Mouse (Mus musculus) lung, postnatal 0 days (tissue): Measurements from ENCODE around the gene Krt86. TPM values are rescaled to one million over a fixed set of nuclear protein-coding genes. Genes with fewer than 3 reads are reported as not detected.

Experiments
- ATAC-seq: fragments of 200-750 bp; cut with Nextera tagmentation; 2 replicates; pipeline ENCODE4 v1.8.0; 2017; ENCODE audit warnings: moderate library complexity
- DNase-seq: peaks from one replicate; pipeline ENCODE4 v3.0.0-alpha.2; 2016; ENCODE audit warnings: low spot score
- H3K27ac ChIP-seq: fragments of 300-500 bp; sonication (generic); 2 replicates; pipeline ENCODE4 v1.5.1; 2014; ENCODE audit warnings: antibody characterized with exemption, mild to moderate bottlenecking, low read length, mixed read lengths
- H3K27me3 ChIP-seq: fragments of 300-500 bp; sonication (generic); replicated peaks from 2 replicates; pipeline ENCODE4 v1.6.1; 2014; ENCODE audit warnings: low read length, mixed read lengths; ENCODE audit not compliant: insufficient read depth
- H3K36me3 ChIP-seq: fragments of 300-500 bp; sonication (generic); 2 replicates; pipeline ENCODE4 v1.6.1; 2014; ENCODE audit warnings: low read length, mixed read lengths; ENCODE audit not compliant: insufficient read depth
- H3K4me1 ChIP-seq: fragments of 300-500 bp; sonication (generic); 2 replicates; pipeline ENCODE4 v1.6.1; 2014; ENCODE audit warnings: antibody characterized with exemption, low read depth, low read length, mixed read lengths; ENCODE audit not compliant: insufficient read depth
- H3K4me2 ChIP-seq: fragments of 300-500 bp; sonication (generic); replicated peaks from 2 replicates; pipeline ENCODE4 v1.6.1; 2014; ENCODE audit warnings: low read depth, mild to moderate bottlenecking, low read length, moderate library complexity, mixed read lengths
- H3K4me3 ChIP-seq: fragments of 300-500 bp; sonication (generic); 2 replicates; pipeline ENCODE4 v1.5.1; 2014; ENCODE audit warnings: low read depth, low read length
- H3K9ac ChIP-seq: fragments of 300-500 bp; sonication (generic); replicated peaks from 2 replicates; pipeline ENCODE4 v1.6.1; 2014; ENCODE audit warnings: low read depth, mild to moderate bottlenecking
- H3K9me3 ChIP-seq: fragments of 300-500 bp; sonication (generic); 2 replicates; pipeline ENCODE4 v1.6.1; 2016; ENCODE audit warnings: low read length, mixed read lengths
- CTCF ChIP-seq: IDR thresholded peaks from 2 replicates; pipeline ENCODE4 v1.5.1; 2016; ENCODE audit warnings: antibody characterized with exemption, mild to moderate bottlenecking
- EP300 ChIP-seq: IDR thresholded peaks from 2 replicates; pipeline ENCODE4 v1.6.1; 2016; ENCODE audit warnings: antibody characterized with exemption, mild to moderate bottlenecking, control low read depth
- WGBS: fragments of 180-500 bp; shearing (Covaris S2); extraction: QIAGEN DNeasy Blood & Tissue Kit; methylation state at CpG from one replicate; pipeline ENCODE4 v1.1.7; 2014; 5-methylcytosine and 5-hydroxymethylcytosine counted together
- polyA plus RNA-seq: library from polyadenylated mRNA; unstranded; fragments of >200 nt; fragmentation: Nextera tagmentation; extraction: Ambion mirVana; gene quantifications from 2 replicates; pipeline ENCODE4 v1.2.1, GENCODE M21; 2015

Krt86 gene
- polyA plus RNA-seq, 1 experiment from 2014 or later: not detected

- H3K4me2 ChIP-seq: no peak overlapping the region
- no peak overlapping the region for H3K9ac ChIP-seq
- H3K36me3 ChIP-seq: no peaks in the 10 kb centered on the region
- WGBS: 74% methylated on average over 1 of the region's 1 CpGs
- no peaks in the 10 kb centered on the region for H3K27me3 ChIP-seq
- DNase-seq (no peak), ATAC-seq (no peak)
- no peak for TF ChIP-seq CTCF
- TF ChIP-seq EP300: no peak
- H3K4me3 ChIP-seq: no peak overlapping the region
- H3K4me1 ChIP-seq: no peaks in the 10 kb centered on the region
- no peaks in the 10 kb centered on the region for H3K9me3 ChIP-seq
- no peak overlapping the region for H3K27ac ChIP-seq
These were observed 11.7 kb downstream of the Krt86 start for GRCm38 (mm10) chr15:101484939-101485338.

GRCm38 (mm10) chr15:101485911-101486635, 12.8 kb downstream of the Krt86 start:
- Histone ChIP-seq H3K9me3 (no peaks in the 10 kb centered on the region), H3K36me3 (no peaks in the 10 kb centered on the region), H3K27ac (no peak overlapping the region), H3K4me2 (no peak overlapping the region), H3K9ac (no peak overlapping the region), H3K4me1 (no peaks in the 10 kb centered on the region), H3K4me3 (no peak overlapping the region), H3K27me3 (no peaks in the 10 kb centered on the region)
- DNase-seq (no peak), ATAC-seq (no peak)
- 72% methylated on average over 11 of the region's 11 CpGs for WGBS
- no peak for TF ChIP-seq EP300
- no peak for TF ChIP-seq CTCF

GRCm38 (mm10) chr15:101491431-101491830, 18.2 kb downstream of the Krt86 start, which contains the start of gene Krt83:
Gene Krt83, minus strand, starts transcription at chr15:101491512.
- Histone ChIP-seq H3K36me3 (no peaks in the 10 kb centered on the region), H3K27me3 (no peaks in the 10 kb centered on the region), H3K4me2 (no peak within 1 kb of the TSS), H3K9ac (no peak within 1 kb of the TSS), H3K27ac (no peak within 1 kb of the TSS), H3K4me3 (no peak within 1 kb of the TSS), H3K4me1 (peaks cover 3% of the 10 kb centered on the region; the same call in 1 of the 2 replicates), H3K9me3 (no peaks in the 10 kb centered on the region)
- 55% methylated on average over 6 of the region's 6 CpGs for WGBS
- TF ChIP-seq EP300 (no peak), CTCF (no peak)
- peak; percentile 31 for DNase-seq
- ATAC-seq: no peak

- H3K4me3 ChIP-seq: no peak overlapping the region
- H3K9ac ChIP-seq: no peak overlapping the region
- TF ChIP-seq EP300 (no peak), CTCF (no peak)
- no peaks in the 10 kb centered on the region for H3K27me3 ChIP-seq
- peaks cover 3% of the 10 kb centered on the region; the same call in 1 of the 2 replicates for H3K4me1 ChIP-seq
- no peaks in the 10 kb centered on the region for H3K36me3 ChIP-seq
- no peak overlapping the region for H3K27ac ChIP-seq
- 44% methylated on average over 8 of the region's 8 CpGs for WGBS
- ATAC-seq: no peak
- no peak overlapping the region for H3K4me2 ChIP-seq
- no peak for DNase-seq
- no peaks in the 10 kb centered on the region for H3K9me3 ChIP-seq
These were observed 19.4 kb downstream of the Krt86 start for GRCm38 (mm10) chr15:101492718-101493117.

GRCm38 (mm10) chr15:101493713-101494112, 20.4 kb downstream of the Krt86 start:
- Histone ChIP-seq H3K9ac (no peak overlapping the region), H3K4me2 (no peak overlapping the region)
- WGBS: 87% methylated on average over 6 of the region's 6 CpGs

GRCm38 (mm10) chr15:101494203-101494602, 20.9 kb downstream of the Krt86 start:
- Histone ChIP-seq H3K4me3 (no peak overlapping the region), H3K4me2 (no peak overlapping the region), H3K27ac (no peak overlapping the region), H3K36me3 (no peaks in the 10 kb centered on the region), H3K4me1 (peaks cover 3% of the 10 kb centered on the region; the same call in 1 of the 2 replicates), H3K27me3 (no peaks in the 10 kb centered on the region), H3K9ac (no peak overlapping the region), H3K9me3 (no peaks in the 10 kb centered on the region)
- DNase-seq: no peak
- TF ChIP-seq EP300: no peak
- TF ChIP-seq CTCF: no peak
- no peak for ATAC-seq
- 47% methylated on average over 1 of the region's 1 CpGs for WGBS

More at GRCm38 (mm10) chr15:101493713-101494112, 20.4 kb downstream of the Krt86 start:
- Histone ChIP-seq H3K36me3 (no peaks in the 10 kb centered on the region), H3K27me3 (no peaks in the 10 kb centered on the region), H3K4me3 (no peak overlapping the region), H3K27ac (no peak overlapping the region), H3K4me1 (peaks cover 3% of the 10 kb centered on the region; the same call in 1 of the 2 replicates), H3K9me3 (no peaks in the 10 kb centered on the region)
- DNase-seq (no peak), ATAC-seq (no peak)
- no peak for TF ChIP-seq EP300
- no peak for TF ChIP-seq CTCF
